Mouse (Mus musculus) bone marrow macrophage, adult 2 months (primary cell): ENCODE results near the gene Bcl2l13. TPM values are rescaled to one million over a fixed set of nuclear protein-coding genes. Genes with fewer than 3 reads are reported as not detected.

Source experiments
- H3K27ac ChIP-seq: 2 replicates; pipeline ENCODE4 v1.5.1; 2012; ENCODE audit warnings: low read depth, low read length; ENCODE audit not compliant: insufficient read depth
- H3K4me1 ChIP-seq: 2 replicates; pipeline ENCODE4 v1.6.1; 2012; ENCODE audit warnings: low read length; ENCODE audit not compliant: control insufficient read depth, insufficient read depth
- H3K4me3 ChIP-seq: 2 replicates; pipeline ENCODE4 v1.5.1; 2012; ENCODE audit warnings: mild to moderate bottlenecking, low read length, moderate library complexity; ENCODE audit not compliant: insufficient read depth
- CTCF ChIP-seq: IDR thresholded peaks from 2 replicates; pipeline ENCODE4 v1.5.1; 2012; ENCODE audit warnings: low read depth, mild to moderate bottlenecking, low read length, moderate library complexity
- POLR2A ChIP-seq: IDR thresholded peaks from 2 replicates; pipeline ENCODE4 v1.6.1; 2012; ENCODE audit warnings: mild to moderate bottlenecking, low read depth, low read length, borderline replicate concordance
- polyA plus RNA-seq: library from polyadenylated mRNA; stranded (reverse); fragments of >200 nt; gene quantifications from 2 replicates; pipeline ENCODE4 v1.2.4, GENCODE M21; 2012; ENCODE audit not compliant: missing spikeins, insufficient read depth, insufficient read length

The Bcl2l13 gene
- polyA plus RNA-seq, 1 experiment = 13.5 TPM

DNA sequence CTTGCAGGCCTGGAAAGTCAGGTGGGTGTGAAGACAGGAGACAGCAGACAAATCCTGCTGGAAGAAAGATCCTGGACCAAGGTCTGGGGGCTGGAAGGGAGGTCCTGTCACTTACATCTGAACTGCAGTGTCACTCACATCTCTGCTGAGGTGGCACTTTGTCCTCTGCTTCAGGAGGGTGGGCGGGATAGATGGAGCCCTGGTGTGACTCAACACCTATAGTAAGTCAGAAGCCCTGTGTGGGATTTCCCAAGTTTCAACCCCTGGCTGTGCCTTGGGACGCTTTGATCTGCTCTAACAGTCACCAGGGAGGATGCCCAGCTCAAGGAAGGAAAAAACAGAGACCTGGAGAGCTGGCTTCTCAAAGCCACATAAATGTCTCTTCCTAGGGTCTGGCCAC lies 90.9 kb downstream of the Bcl2l13 start:
- H3K27ac ChIP-seq = no peak overlapping the region
- no peak for TF ChIP-seq CTCF
- no peak for TF ChIP-seq POLR2A

DNA sequence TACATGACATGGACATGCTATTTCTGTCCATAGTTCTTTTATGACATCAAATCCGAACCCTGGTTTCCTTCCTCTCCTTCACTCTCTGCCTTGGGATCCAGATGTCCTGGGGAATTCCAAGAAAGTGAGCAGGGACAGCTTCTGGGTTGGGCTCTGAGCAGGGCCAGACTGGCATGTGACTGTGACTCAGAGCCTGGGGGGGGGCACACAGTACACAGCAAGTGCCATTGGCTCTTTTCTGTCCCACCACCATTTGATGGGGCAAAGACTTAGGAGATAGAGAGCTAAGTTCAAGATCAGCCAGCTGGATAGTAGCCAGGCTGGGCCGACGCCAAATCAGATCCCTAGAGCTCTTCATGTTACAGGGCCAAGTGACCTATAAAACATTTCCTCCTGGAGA lies 91.8 kb downstream of the Bcl2l13 start:
- Histone ChIP-seq H3K27ac (0 out of 2 replicates have a peak overlapping the region, but pooled peaks have one; percentile 5), H3K4me3 (no peak overlapping the region), H3K4me1 (peaks cover 28% of the 10 kb centered on the region)
- no peak for TF ChIP-seq POLR2A
- no peak for TF ChIP-seq CTCF

More for the DNA sequence above, 90.9 kb downstream of the Bcl2l13 start:
- Histone ChIP-seq H3K4me1 (peaks cover 19% of the 10 kb centered on the region), H3K4me3 (no peak overlapping the region)

DNA sequence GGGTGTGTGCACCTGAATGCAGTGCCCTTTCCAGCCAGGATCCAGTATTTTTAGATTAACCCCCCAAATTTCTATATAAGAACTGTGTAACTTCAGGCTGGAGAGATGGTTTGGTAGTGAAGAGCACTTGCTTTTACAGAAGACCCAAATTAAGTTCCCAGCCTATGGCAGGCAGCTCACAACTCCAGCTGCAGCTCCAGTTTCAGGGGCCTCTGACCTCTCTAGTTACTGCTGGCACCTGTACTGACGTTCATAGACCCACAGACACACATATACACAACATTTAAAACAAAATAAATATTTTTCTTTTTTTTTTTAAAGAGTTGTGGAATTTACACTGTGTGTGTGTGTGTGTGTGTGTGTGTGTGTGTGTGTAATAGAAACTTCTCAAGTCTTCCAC lies 93.4 kb downstream of the Bcl2l13 start:
- H3K4me1 ChIP-seq = peaks cover 34% of the 10 kb centered on the region
- H3K4me3 ChIP-seq = no peak overlapping the region
- no peak for TF ChIP-seq CTCF
- no peak for TF ChIP-seq POLR2A
- no peak overlapping the region for H3K27ac ChIP-seq

- no peak overlapping the region for H3K27ac ChIP-seq
- peaks cover 34% of the 10 kb centered on the region for H3K4me1 ChIP-seq
- no peak overlapping the region for H3K4me3 ChIP-seq
- TF ChIP-seq POLR2A = no peak
- no peak for TF ChIP-seq CTCF
These were observed 94.7 kb downstream of the Bcl2l13 start for GRCm38 (mm10) chr6:120930450-120931306.

DNA sequence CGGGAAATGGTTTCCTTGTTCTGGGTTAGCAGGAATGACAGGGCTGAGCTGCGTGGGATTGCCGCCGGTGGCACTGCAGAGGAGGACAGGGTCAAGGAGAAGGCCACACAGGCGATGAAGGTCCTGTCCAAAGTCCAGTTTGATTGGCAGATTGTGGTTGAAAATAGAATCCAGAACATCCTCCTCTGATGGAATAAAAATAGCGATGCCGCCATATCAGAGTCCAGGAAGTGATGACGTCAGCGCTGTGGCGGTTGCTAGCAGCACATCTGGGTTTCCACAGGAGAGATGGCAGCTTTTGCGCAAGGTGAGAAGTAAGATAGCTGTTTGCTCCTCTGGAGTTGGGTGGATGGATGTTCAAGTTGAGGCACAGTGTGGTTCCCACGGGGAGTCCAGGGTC lies 96.6 kb downstream of the Bcl2l13 start:
- no peak overlapping the region for H3K27ac ChIP-seq
- H3K4me1 ChIP-seq = peaks cover 24% of the 10 kb centered on the region
- no peak overlapping the region for H3K4me3 ChIP-seq
- TF ChIP-seq POLR2A (no peak), CTCF (no peak)

DNA sequence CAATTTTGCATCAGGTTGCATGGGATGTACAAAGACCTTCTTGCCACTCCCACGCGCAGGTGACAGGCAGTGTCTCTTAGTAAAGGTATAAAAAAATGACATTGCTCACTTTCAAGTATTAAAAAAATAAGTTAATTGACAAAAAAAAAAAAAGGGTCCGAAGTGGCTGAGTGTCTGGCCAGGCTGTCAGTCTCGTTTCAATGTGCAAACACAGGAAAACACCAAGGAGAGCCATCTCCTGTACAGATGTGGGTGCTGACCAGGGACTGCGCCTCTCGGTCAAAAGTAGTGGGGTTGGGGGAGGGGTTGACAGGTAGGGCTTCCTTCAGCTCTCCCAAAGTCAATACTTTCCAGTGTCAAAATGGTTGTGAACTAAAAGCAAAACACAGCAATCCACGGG lies 97.7 kb downstream of the Bcl2l13 start:
- Histone ChIP-seq H3K4me1 (peaks cover 22% of the 10 kb centered on the region), H3K4me3 (no peak overlapping the region), H3K27ac (no peak overlapping the region)
- TF ChIP-seq CTCF (no peak), POLR2A (no peak)

DNA sequence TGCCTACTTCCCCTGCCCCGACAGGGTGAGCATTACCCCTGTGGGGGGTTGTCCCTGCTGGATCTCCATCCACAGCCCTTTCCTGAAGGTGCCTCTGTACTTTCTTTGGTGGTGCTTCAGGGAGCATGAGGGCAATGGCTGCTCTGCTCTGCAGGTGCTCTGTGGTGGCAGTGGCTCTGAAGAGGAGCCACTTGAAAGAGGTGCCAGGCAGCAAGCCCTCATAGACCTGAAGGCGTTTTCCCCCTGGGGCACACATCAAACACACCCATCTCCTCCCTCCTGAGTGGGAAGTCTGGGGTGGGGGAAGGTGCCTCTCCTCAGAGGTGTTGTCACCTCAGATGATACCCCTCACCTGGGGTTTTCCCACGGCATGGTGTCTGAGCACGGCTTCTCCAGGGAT lies 98.2 kb downstream of the Bcl2l13 start:
- peaks cover 22% of the 10 kb centered on the region for H3K4me1 ChIP-seq
- no peak overlapping the region for H3K27ac ChIP-seq
- H3K4me3 ChIP-seq = no peak overlapping the region
- no peak for TF ChIP-seq POLR2A
- TF ChIP-seq CTCF = no peak

DNA sequence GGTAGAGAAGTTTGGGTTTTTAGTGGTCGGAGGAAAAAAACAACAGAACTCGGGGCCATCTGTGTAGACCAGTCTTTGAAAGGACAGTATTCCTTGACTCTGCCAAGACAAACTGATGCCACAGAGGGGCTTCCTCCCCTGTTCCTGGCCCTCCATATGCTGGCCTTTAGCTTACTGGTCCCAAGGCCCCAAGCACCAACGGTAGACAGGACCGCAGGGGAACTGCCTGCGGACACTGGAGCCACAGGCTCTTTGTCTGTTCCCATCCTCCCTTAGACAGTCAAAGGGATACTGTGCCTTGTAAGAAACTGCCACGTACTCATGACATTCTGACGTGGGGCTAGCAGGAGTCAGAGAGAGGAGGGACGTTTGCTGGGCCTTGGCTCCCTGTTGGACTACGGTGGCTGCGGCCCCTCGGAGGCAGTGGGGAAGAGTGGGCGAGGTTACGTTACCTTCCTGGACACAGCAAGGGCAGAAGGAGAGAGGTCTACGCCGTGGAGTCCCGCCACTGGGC lies 101.1 kb downstream of the Bcl2l13 start:
- TF ChIP-seq CTCF (no peak), POLR2A (no peak)
- no peak overlapping the region for H3K27ac ChIP-seq
- H3K4me1 ChIP-seq = peaks cover 18% of the 10 kb centered on the region
- no peak overlapping the region for H3K4me3 ChIP-seq

DNA sequence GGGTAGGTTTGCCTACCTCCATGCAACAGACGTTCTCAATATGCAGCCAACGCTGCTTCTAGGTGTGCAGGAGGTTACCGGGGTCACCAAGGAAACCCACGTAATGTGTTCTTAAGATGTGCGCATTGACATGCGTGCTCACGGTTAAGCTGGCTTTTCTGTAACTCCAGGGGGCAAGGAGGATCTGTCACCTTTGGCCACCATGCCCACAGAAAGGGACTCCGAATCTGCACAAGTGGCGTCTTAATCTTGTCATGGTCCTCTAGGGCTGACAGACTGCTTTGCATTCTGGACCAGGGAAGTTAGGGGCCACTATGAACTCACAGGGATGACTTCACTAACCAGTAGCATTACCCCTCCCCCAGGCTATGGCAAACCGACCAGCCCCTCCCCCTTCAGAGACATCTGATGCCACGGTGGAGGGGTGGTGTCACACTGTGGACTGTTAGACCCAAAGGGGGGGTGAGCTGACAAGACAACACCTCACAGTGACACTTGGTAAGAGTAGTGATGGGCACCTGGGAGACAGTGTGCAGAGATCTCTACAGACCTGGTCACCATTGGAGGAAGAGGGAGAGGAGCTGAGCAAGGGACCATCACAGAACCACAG lies 102.1 kb downstream of the Bcl2l13 start:
- Histone ChIP-seq H3K27ac (no peak overlapping the region), H3K4me3 (no peak overlapping the region), H3K4me1 (peaks cover 13% of the 10 kb centered on the region)
- no peak for TF ChIP-seq POLR2A
- TF ChIP-seq CTCF = no peak
